Mouse (Mus musculus): Measurements from ENCODE around the gene 1110059E24Rik.

Gene 1110059E24Rik

GRCm38 (mm10) chr19:21571223-21571980, 81.4 kb downstream of the 1110059E24Rik start:
- DNase-seq: peak; percentile 84

- DNase-seq: peak; percentile 8
Observed at GRCm38 (mm10) chr19:21570778-21571177, 82.0 kb downstream of the 1110059E24Rik start.

- no peak for DNase-seq
Observed at GRCm38 (mm10) chr19:21568528-21569185, 84.1 kb downstream of the 1110059E24Rik start.

GRCm38 (mm10) chr19:21567933-21568332, 84.8 kb downstream of the 1110059E24Rik start:
- no peak for DNase-seq

GRCm38 (mm10) chr19:21566484-21566883, 86.3 kb downstream of the 1110059E24Rik start:
- DNase-seq: no peak

- DNase-seq: no peak
Observed at GRCm38 (mm10) chr19:21564461-21564797, 88.3 kb downstream of the 1110059E24Rik start.

- peak; percentile 79 for DNase-seq
Observed at GRCm38 (mm10) chr19:21563789-21564460, 88.9 kb downstream of the 1110059E24Rik start.

- no peak for DNase-seq
Observed at GRCm38 (mm10) chr19:21562996-21563395, 89.8 kb downstream of the 1110059E24Rik start.

- no peak for DNase-seq
Observed at GRCm38 (mm10) chr19:21552801-21553200, 100.0 kb downstream of the 1110059E24Rik start.

GRCm38 (mm10) chr19:21551921-21552536, 100.7 kb downstream of the 1110059E24Rik start:
- DNase-seq: no peak

- no peak for DNase-seq
Observed at GRCm38 (mm10) chr19:21549713-21550112, 103.1 kb downstream of the 1110059E24Rik start.

GRCm38 (mm10) chr19:21548947-21549346, 103.8 kb downstream of the 1110059E24Rik start:
- no peak for DNase-seq

GRCm38 (mm10) chr19:21537125-21537524, 115.7 kb downstream of the 1110059E24Rik start:
- DNase-seq: no peak
